Mouse (Mus musculus): ENCODE results near the gene Lrrtm1. TPM values are rescaled to one million over a fixed set of nuclear protein-coding genes. Genes with fewer than 3 reads are reported as not detected.

Lrrtm1 gene
- not detected for polyA plus RNA-seq (2017; shearing (Covaris generic))

GRCm38 (mm10) chr6:77242601-77243406 lies at the start of gene Lrrtm1:
Gene Lrrtm1 (plus strand): TSS chr6:77242689.

